Mouse (Mus musculus) spleen, postnatal 10 days (tissue): ENCODE measurements around the gene Arhgdib.
A peak's percentile ranks its signal among the peaks of the same experiment; 100 is the strongest.
"Not testable (repeated sequence)": the region's sequence is repeated elsewhere in the genome, so short reads cannot be mapped to it uniquely, and the experiment has no call there.

Experiments
- DNase-seq, 2 experiments: peaks; one replicate each; pipeline ENCODE4 v3.0.0; 2021 to 2022; ENCODE audit warnings: low spot score in 2 of 2

Arhgdib gene

GRCm38 (mm10) chr6:136941051-136942021 lies at the start of gene Arhgdib:
Gene Arhgdib, minus strand, starts transcription at chr6:136941899.
- peak; percentile 35 to 44 for DNase-seq

GRCm38 (mm10) chr6:136990557-136990956 lies 48.9 kb upstream of the Arhgdib start:
- no peak for DNase-seq

GRCm38 (mm10) chr6:136989824-136990497 lies 48.3 kb upstream of the Arhgdib start:
- no peak for DNase-seq

- DNase-seq: no peak
Measured at GRCm38 (mm10) chr6:136988536-136989060, 46.9 kb upstream of the Arhgdib start.

GRCm38 (mm10) chr6:136986718-136987117 lies 45.0 kb upstream of the Arhgdib start:
- no peak for DNase-seq

- DNase-seq: no peak
Measured at GRCm38 (mm10) chr6:136986019-136986418, 44.3 kb upstream of the Arhgdib start.

- no peak for DNase-seq
Measured at GRCm38 (mm10) chr6:136983201-136983600, 41.5 kb upstream of the Arhgdib start.

GRCm38 (mm10) chr6:136982581-136982980 lies 40.9 kb upstream of the Arhgdib start:
- no peak for DNase-seq

GRCm38 (mm10) chr6:136980331-136980746 lies 38.6 kb upstream of the Arhgdib start:
- peak; percentile 11 to 17 for DNase-seq

- DNase-seq: peak in 1 of 2 experiments; percentile 12
Measured at GRCm38 (mm10) chr6:136979274-136980082, 37.8 kb upstream of the Arhgdib start.

- DNase-seq: not testable (repeated sequence)
Measured at GRCm38 (mm10) chr6:136968877-136969276, 27.2 kb upstream of the Arhgdib start.

GRCm38 (mm10) chr6:136967466-136967865 lies 25.8 kb upstream of the Arhgdib start:
- DNase-seq: no peak

GRCm38 (mm10) chr6:136965912-136966311 lies 24.2 kb upstream of the Arhgdib start:
- DNase-seq: no peak

GRCm38 (mm10) chr6:136964609-136965510 lies 23.2 kb upstream of the Arhgdib start:
- DNase-seq: peak in 1 of 2 experiments; percentile 37

GRCm38 (mm10) chr6:136962957-136963356 lies 21.3 kb upstream of the Arhgdib start:
- DNase-seq: no peak

- no peak for DNase-seq
Measured at GRCm38 (mm10) chr6:136959131-136959530, 17.4 kb upstream of the Arhgdib start.

- DNase-seq: no peak
Measured at GRCm38 (mm10) chr6:136957062-136957461, 15.4 kb upstream of the Arhgdib start.

GRCm38 (mm10) chr6:136955240-136955639 lies 13.5 kb upstream of the Arhgdib start:
- DNase-seq: no peak

GRCm38 (mm10) chr6:136954715-136955114 lies 13.0 kb upstream of the Arhgdib start:
- no peak for DNase-seq

GRCm38 (mm10) chr6:136954192-136954591 lies 12.5 kb upstream of the Arhgdib start:
- DNase-seq: no peak
